Mouse (Mus musculus) spleen, adult 12 weeks (tissue): Measurements from ENCODE around the gene Nhsl2.

Experiments used
- DNase-seq: peaks from one replicate; pipeline ENCODE4 v3.0.0; 2022; ENCODE audit warnings: low spot score

The Nhsl2 gene

GRCm38 (mm10) chrX:101983638-101984037 lies 134.5 kb downstream of the Nhsl2 start:
- no peak for DNase-seq

DNA sequence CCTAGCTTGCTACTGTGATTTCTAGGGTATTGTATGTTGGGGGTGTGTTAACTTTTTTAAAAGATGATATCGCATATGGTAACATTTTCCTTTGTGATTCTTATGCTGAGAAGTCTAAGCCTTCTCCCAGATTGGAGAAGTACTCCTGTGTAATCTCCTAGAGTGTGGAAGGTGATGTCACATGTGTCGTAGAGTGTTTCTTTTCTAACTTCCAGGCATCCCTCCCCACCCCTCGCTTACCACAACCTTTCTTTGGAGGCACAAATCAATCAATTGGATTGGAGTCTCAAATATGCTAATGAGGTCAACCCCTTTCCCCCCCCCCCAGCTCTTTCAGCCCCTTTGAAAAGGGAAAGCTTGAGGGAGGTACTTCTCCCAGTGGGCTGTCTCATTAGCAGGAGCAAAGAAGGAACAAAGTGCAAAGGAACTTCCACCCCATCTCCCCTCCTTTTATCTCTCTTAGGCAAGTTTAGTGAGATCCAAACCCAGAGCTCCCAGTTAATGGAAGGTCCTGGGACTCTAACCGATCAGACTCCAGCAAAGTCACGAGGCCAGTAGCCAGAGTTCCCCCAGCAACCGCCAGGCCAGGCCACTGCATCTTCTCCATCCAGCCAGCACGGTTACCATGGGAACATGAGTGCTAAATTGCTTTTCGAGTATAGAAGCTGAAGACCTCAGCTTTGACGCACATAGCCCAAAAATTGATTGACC lies 137.6 kb downstream of the Nhsl2 start:
- no peak for DNase-seq

- DNase-seq: no peak
Measured at GRCm38 (mm10) chrX:101993841-101994571, 144.8 kb downstream of the Nhsl2 start.

DNA sequence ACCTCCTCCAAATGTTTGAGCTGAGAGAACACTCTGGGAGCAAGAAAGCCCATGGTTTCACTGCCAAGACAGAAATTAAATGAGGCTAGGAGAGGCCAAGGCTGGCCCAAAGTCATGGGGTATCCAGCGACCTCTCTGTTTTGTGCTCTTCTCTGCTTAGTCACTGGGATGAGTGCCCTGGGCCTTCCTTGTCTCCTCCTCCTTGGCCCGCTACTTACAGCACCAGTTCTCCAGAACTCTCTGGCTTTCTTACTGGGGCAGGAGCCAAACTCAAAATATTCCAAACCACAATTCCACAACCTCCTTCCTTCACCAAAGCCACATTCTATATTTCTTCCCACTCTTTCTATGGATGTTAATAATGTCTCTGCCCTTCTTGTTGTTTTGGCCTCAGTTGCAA lies 147.5 kb downstream of the Nhsl2 start:
- no peak for DNase-seq

- no peak for DNase-seq
Measured at GRCm38 (mm10) chrX:102003632-102004315, 154.6 kb downstream of the Nhsl2 start.

DNA sequence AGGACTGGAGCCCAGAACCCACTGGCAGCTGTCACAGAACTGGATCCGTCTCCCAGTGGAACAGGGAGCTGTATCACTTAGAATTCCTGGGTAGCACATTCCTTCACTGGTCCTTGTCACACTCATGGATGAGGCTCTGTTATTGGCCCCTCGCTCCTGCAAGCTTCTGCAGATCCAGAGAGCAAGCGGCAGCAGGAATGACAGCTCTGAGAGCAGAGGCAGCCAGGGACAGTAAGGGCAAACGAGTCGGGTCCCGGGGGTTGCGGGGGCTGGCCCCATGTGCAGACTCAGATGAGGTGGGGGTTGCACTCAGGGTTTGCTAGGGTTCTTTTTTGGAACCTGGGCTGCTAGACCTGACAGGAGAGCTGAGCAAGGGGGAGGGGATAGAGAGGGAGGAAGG lies 155.2 kb downstream of the Nhsl2 start:
- DNase-seq: no peak

DNA sequence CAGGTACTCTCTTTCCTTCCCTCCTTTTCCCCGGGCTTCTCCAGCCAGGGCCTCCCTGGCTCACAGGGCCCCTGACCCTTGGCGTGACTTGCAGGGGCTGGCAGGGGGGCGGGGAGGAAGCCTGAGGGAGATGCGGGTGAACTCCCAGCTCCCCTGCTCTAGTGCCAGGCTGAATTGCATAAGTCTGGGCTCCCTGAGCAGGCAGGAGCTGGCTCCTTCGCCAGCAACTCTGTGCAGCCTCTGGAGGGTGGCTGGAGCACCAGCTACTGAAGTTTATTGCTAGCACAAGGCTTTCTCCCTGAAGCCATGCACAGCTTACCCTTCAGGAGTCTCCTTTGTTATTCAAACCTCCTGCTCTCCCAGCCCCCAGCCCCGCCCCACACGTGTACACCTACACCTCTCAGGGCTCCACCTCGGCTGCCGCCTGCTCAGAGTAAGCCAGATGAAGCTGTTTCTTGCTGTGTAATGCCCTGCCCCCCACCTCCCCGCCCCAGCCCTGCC lies 156.0 kb downstream of the Nhsl2 start:
- no peak for DNase-seq

DNA sequence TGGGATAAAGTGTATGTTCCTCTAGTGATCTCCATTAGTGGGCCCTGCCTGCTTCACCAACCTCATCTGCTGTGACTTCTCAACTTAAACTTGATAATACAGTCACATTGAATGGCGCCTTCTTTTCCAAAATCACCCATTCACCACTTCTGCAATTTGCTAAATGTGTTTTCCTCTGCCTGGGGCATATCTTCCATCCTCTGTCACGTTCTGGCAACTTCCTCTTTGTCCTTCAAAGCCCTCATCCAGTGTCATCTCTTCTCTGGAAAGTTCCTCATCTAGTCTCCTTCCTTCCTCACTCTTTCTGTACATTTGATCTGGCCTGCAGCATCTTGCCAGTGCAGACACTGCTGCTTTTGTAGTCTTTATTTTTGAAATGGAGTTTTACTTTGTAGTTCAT lies 158.8 kb downstream of the Nhsl2 start:
- DNase-seq: no peak

DNA sequence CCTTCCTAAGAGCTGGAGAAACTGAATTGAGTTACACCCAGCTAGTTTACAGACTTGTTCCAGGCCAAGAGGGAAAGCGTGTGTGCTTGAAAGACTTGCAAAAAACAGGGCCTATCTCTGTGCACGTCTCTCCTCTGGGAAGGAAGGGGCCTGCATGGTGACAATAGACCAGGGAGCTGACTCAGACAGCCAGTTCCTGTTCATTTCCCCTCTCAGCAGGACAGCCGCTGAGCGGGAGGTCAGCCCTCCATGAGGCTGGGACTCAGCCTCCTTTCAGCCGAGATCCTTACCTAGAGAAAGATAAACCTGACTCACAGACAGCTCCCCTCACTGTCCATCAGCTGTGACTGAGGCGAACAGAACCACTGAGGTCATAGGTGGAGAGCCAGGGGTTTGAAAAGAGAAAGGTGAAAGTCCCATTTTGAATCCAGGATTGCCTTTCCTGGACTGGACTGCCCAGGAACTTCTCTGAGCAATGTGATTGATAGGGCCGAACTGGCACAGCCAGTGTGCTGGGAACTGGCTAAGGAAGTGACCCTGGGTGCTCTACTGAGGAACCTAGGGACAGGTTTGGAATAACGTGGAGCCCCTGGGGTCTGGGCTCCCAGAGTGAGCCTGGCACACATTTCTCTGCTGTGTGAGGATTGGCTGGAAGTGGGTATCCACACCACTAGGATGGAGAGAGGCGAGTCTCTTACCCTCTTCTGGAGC lies 168.2 kb downstream of the Nhsl2 start:
- DNase-seq: no peak

- DNase-seq: no peak
Measured at GRCm38 (mm10) chrX:102018890-102019289, 169.7 kb downstream of the Nhsl2 start.

GRCm38 (mm10) chrX:102019471-102020240 lies 170.5 kb downstream of the Nhsl2 start:
- no peak for DNase-seq

GRCm38 (mm10) chrX:102024976-102025375 lies 175.8 kb downstream of the Nhsl2 start:
- DNase-seq: no peak

- DNase-seq: peak; percentile 21
Measured at GRCm38 (mm10) chrX:102031851-102032250, 182.7 kb downstream of the Nhsl2 start.

DNA sequence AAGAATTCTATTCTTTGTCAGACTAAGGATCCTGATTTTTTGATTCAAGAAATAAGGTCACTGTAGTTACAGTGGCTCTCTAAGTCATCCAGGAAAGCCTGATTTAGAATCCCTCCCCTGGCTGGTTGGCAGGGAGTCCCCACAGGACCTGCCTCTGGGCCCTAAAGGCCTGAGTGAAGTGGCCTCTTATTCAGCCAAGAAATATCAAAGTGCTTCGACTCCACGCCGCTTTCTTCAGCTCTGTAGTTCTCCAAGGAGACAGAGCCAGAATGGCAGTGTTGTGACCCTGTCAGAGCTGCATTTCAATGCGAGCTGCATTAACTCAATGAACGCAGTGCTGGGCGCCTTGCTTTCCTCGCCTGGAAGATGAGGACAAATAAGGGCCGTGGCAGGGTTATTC lies 183.2 kb downstream of the Nhsl2 start:
- DNase-seq: no peak

DNA sequence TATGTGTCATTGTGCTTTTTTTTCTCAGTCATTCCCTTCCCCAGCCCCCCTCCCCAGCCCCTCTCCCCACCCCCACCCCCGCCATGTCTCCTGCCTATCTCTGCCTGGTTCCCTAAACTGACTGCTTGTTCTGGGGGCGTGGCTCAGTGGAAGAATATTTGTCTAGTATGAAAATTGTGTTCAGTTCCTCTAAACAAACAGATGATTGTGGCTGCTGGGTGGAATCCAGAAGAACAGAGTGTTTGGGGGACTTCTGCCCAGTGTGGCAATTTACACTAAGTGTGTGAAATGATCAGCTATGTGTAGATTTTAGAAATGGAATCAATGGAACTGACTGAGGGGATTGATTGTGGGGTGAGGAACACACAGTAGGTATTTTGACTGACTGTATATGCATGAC lies 184.4 kb downstream of the Nhsl2 start:
- DNase-seq: no peak

DNA sequence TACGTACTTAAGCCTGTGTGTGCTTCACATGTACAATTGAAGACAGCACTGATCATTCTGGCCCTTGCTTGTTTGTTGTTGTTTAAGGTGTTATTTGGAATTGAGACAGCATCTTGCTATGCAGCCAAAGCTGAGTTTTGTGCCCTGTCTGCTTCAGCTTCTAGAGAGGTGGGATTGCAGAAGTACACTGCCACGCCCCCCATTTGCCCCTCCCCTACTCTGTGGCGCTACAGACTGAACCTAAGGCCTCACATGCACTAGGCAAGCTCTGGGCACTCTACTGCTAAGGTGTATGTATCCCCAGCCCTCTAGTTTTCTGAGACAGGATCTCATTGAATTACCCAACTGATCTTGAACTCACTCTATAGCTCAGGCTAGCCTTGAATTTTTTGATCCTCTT lies 186.5 kb downstream of the Nhsl2 start:
- DNase-seq: no peak

GRCm38 (mm10) chrX:102036866-102037361 lies 187.7 kb downstream of the Nhsl2 start:
- no peak for DNase-seq

DNA sequence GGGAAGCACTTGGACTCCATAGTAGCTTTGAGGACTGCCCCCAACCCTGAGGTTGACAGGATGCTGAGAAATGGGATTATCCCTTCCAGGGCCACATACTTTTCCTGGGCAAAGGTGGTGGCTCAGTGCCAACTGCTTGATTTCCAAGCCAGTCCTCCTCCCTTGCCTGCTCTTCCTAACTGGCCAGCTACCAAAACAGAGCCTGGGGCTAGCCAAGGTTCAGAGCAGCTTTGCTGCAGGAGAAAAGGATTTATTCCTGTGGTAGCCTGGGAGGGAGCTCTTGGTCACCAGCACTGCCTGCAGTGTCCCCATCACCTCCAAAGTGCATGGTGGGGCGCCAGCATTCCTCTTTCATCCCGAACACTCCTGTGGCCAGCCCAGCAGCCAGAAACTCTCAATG lies 188.3 kb downstream of the Nhsl2 start:
- DNase-seq: no peak

GRCm38 (mm10) chrX:102041562-102041961 lies 192.4 kb downstream of the Nhsl2 start:
- no peak for DNase-seq

- DNase-seq: no peak
Measured at GRCm38 (mm10) chrX:102042386-102042785, 193.2 kb downstream of the Nhsl2 start.

DNA sequence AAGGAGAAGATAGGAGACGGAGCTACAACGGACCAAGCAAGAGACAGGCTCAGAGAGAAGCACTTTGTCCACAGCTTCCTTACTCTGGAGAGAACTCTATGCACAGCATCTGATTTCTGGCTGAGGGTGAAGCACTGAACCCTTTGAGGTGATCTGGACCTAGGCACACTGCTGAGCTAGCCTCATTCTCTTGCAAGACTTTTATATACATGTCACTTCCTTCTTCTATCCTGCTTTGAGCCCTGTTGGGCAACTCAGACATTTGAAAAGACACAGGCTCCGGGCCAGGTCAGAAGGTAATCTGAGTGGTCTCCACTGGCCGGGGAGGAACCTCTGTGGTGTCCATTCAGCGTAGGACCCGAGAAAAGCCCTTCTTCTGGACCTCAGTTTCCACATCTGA lies 201.4 kb downstream of the Nhsl2 start:
- no peak for DNase-seq
